Mouse (Mus musculus): ENCODE measurements around the gene Fsd2. TPM values are rescaled to one million over a fixed set of nuclear protein-coding genes. Genes with fewer than 3 reads are reported as not detected.

The Fsd2 gene
- polyA plus RNA-seq, 1 experiment from 2014 or later, result 0.59 TPM

DNA sequence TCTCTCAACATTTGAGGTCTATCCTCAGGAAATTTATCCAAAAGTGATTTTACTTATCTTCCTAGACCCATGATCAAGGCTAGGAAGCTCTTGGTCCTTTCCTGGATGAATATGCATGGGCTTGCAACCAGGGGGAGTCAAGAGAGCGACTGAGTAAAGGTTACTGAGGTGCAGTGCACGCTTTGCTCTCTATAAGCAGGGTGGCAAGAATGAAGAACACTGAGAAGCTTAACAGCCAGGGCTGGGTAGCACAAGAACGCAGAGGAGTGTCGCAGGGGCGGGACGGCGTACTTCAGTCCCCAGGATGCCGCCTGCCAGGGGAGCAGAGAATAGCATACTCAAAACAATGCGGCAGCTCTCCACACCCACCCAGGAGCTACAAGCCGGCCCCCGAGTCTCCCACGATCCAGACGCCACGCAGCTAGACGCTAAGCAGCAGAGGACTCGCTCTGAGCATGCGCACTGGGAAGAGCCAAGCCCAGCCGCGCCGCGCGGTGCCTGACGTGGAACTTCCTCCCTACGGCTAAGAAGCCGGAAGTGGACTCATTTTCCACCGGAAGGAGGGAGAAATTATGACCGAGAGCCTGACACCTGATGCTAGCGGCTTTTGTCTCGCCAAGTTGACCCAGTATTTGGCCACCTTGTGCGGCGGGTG, 43.6 kb downstream of the Fsd2 start:
- Histone ChIP-seq H3K4me1 (ENCODE audit: control insufficient read depth, low read depth, low read length) (peaks cover 14% of the 10 kb centered on the region), H3K4me3 (ENCODE audit: low read depth, low read length) (peak overlapping the region; percentile 76), H3K9me3 (replicated peaks; ENCODE audit: control insufficient read depth, low read length) (no peaks in the 10 kb centered on the region), H3K9ac (ENCODE audit: low read depth, low read length) (peak overlapping the region; percentile 83), H3K27ac (ENCODE audit: low read length) (peak overlapping the region; percentile 86), H3K4me2 (ENCODE audit: low read depth, low read length) (peak overlapping the region; percentile 93), H3K27me3 (ENCODE audit: control insufficient read depth, insufficient read depth, low read depth, low read length) (no peaks in the 10 kb centered on the region), H3K36me3 (ENCODE audit: control insufficient read depth, insufficient read depth) (peaks cover 3% of the 10 kb centered on the region; the same call in 1 of the 2 replicates)
- under 1% methylated on average over 31 of the region's 31 CpGs for WGBS (ENCODE audit: insufficient replicate concordance)
- ATAC-seq (ENCODE audit: low read depth), result peak; percentile 95

- Histone ChIP-seq H3K4me1 (ENCODE audit: control insufficient read depth, low read depth, low read length) (no peaks in the 10 kb centered on the region), H3K9ac (ENCODE audit: low read depth, low read length) (no peak overlapping the region), H3K4me3 (ENCODE audit: low read depth, low read length) (no peak overlapping the region), H3K4me2 (ENCODE audit: low read depth, low read length) (no peak overlapping the region), H3K9me3 (replicated peaks; ENCODE audit: control insufficient read depth, low read length) (no peaks in the 10 kb centered on the region), H3K27me3 (ENCODE audit: control insufficient read depth, insufficient read depth, low read depth, low read length) (no peaks in the 10 kb centered on the region; the same call in 1 of the 2 replicates), H3K36me3 (ENCODE audit: control insufficient read depth, insufficient read depth) (no peaks in the 10 kb centered on the region), H3K27ac (ENCODE audit: low read length) (no peak overlapping the region)
- 57% methylated on average over 6 of the region's 6 CpGs for WGBS (ENCODE audit: insufficient replicate concordance)
- no peak for ATAC-seq (ENCODE audit: low read depth)
Observed at GRCm38 (mm10) chr7:81516154-81517030, 50.4 kb downstream of the Fsd2 start.

- H3K4me1 ChIP-seq (ENCODE audit: control insufficient read depth, low read depth, low read length), result no peaks in the 10 kb centered on the region
- WGBS (ENCODE audit: insufficient replicate concordance), result 49% methylated on average over 13 of the region's 13 CpGs
- H3K36me3 ChIP-seq (ENCODE audit: control insufficient read depth, insufficient read depth), result no peaks in the 10 kb centered on the region
- no peaks in the 10 kb centered on the region for H3K9me3 ChIP-seq (replicated peaks; ENCODE audit: control insufficient read depth, low read length)
- no peak for ATAC-seq (ENCODE audit: low read depth)
- H3K4me2 ChIP-seq (ENCODE audit: low read depth, low read length), result no peak overlapping the region
- H3K9ac ChIP-seq (ENCODE audit: low read depth, low read length), result no peak overlapping the region
- H3K27ac ChIP-seq (ENCODE audit: low read length), result no peak overlapping the region
- H3K27me3 ChIP-seq (ENCODE audit: control insufficient read depth, insufficient read depth, low read depth, low read length), result no peaks in the 10 kb centered on the region; the same call in 1 of the 2 replicates
- H3K4me3 ChIP-seq (ENCODE audit: low read depth, low read length), result no peak overlapping the region
Observed at GRCm38 (mm10) chr7:81514906-81515590, 51.7 kb downstream of the Fsd2 start.

GRCm38 (mm10) chr7:81501050-81501449, 65.7 kb downstream of the Fsd2 start:
- no peak for ATAC-seq (ENCODE audit: low read depth)
- H3K27me3 ChIP-seq (ENCODE audit: control insufficient read depth, insufficient read depth, low read depth, low read length), result no peaks in the 10 kb centered on the region
- no peaks in the 10 kb centered on the region for H3K9me3 ChIP-seq (replicated peaks; ENCODE audit: control insufficient read depth, low read length)
- 51% methylated on average over 2 of the region's 2 CpGs for WGBS (ENCODE audit: insufficient replicate concordance)
- no peaks in the 10 kb centered on the region for H3K36me3 ChIP-seq (ENCODE audit: control insufficient read depth, insufficient read depth)
- H3K4me1 ChIP-seq (ENCODE audit: control insufficient read depth, low read depth, low read length), result no peaks in the 10 kb centered on the region
- no peak overlapping the region for H3K4me3 ChIP-seq (ENCODE audit: low read depth, low read length)
- no peak overlapping the region for H3K27ac ChIP-seq (ENCODE audit: low read length)
- no peak overlapping the region for H3K9ac ChIP-seq (ENCODE audit: low read depth, low read length)
- no peak overlapping the region for H3K4me2 ChIP-seq (ENCODE audit: low read depth, low read length)

DNA sequence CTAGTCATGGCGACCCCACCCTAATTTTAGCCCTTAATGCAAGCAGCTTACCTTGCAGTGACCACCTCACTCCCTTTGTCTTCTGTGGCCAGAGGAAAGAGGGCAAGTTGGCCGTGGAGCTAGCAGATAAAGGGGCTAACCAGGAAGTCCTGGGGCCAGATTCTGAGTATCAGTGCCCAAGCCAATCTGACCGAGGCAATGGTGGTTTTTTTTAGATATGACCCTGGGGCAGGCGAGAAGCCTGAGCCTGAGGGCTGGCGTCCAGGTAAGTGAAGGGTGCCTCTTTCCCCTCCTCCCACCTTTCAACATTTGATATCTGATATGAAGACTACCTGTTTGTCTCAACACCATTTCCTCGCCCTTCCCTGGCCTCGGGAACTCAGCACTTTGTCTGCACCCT, 68.6 kb downstream of the Fsd2 start, which contains the start of gene BC048679:
BC048679 (minus strand) TSS at position 101 of the 400 bp plus-strand sequence.
- Histone ChIP-seq H3K9ac (ENCODE audit: low read depth, low read length) (no peak within 1 kb of the TSS), H3K36me3 (ENCODE audit: control insufficient read depth, insufficient read depth) (no peaks in the 10 kb centered on the region), H3K4me1 (ENCODE audit: control insufficient read depth, low read depth, low read length) (no peaks in the 10 kb centered on the region), H3K27ac (ENCODE audit: low read length) (no peak within 1 kb of the TSS), H3K4me3 (ENCODE audit: low read depth, low read length) (no peak within 1 kb of the TSS), H3K4me2 (ENCODE audit: low read depth, low read length) (no peak within 1 kb of the TSS), H3K27me3 (ENCODE audit: control insufficient read depth, insufficient read depth, low read depth, low read length) (peaks cover 11% of the 10 kb centered on the region), H3K9me3 (replicated peaks; ENCODE audit: control insufficient read depth, low read length) (no peaks in the 10 kb centered on the region)
- 42% methylated on average over 7 of the region's 7 CpGs for WGBS (ENCODE audit: insufficient replicate concordance)
- no peak for ATAC-seq (ENCODE audit: low read depth)

DNA sequence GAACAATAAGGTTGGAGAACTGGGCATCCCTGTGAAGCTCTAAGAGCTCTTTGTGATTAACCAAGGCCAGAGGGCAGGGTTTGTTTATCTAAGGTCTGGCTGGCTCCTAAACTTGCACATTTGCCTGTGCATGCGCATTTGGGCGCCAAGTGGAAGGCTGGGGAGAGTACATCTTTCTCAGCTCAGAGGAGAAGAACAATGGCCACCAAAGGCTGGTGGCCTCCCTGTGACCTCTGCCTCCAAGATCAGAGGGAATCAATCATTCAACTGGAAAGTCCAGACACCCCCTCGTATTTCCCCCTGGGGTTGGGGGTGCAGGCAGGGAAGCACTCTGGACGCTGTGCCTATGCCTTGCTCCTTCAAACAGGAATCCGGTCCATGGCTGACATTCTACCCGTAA, 69.6 kb downstream of the Fsd2 start:
- no peak overlapping the region for H3K9ac ChIP-seq (ENCODE audit: low read depth, low read length)
- 42% methylated on average over 6 of the region's 6 CpGs for WGBS (ENCODE audit: insufficient replicate concordance)
- H3K36me3 ChIP-seq (ENCODE audit: control insufficient read depth, insufficient read depth), result no peaks in the 10 kb centered on the region

DNA sequence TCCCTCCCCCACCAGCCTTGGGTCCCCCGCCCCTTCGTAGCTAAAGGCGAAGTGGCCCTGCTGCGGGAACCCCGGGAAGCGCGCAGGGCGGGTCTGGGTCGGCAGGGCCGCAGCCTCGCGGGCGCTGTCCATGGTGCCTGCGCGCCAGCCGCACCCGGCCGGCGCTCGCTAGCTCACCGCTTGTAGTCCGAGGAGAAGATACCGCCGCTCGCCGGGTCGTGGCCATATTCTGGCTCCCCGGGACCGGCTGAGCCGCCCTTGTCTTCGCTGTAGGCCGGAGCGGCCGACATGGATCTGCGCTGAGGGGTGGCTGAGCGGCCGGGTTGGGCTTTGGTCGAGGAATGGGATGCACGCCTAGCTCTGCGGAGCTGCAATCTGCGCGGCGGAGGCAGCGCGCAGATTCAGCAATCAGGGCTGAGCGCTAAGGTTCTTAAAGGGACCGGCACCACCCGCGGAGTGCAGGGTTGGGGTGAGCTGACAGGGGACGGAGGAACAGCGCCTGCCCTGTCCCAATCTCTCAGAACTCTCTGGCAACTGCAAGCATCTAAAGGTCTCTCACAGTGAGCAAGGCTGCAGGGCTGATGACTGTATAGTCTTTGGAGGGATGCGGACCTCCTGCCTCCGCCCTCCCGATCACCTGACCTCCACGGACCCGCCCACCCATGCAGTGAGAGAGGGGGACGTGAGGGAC, 73.3 kb downstream of the Fsd2 start, which contains the start of gene Ap3b2:
Ap3b2 (minus strand) TSS at position 595 of the 691 bp plus-strand sequence.
- Histone ChIP-seq H3K36me3 (ENCODE audit: control insufficient read depth, insufficient read depth) (no peaks in the 10 kb centered on the region), H3K4me3 (ENCODE audit: low read depth, low read length) (peak within 1 kb of the TSS; percentile 47), H3K4me2 (ENCODE audit: low read depth, low read length) (peak within 1 kb of the TSS; percentile 59), H3K9me3 (replicated peaks; ENCODE audit: control insufficient read depth, low read length) (no peaks in the 10 kb centered on the region), H3K27ac (ENCODE audit: low read length) (no peak within 1 kb of the TSS), H3K4me1 (ENCODE audit: control insufficient read depth, low read depth, low read length) (no peaks in the 10 kb centered on the region), H3K27me3 (ENCODE audit: control insufficient read depth, insufficient read depth, low read depth, low read length) (peaks cover 19% of the 10 kb centered on the region), H3K9ac (ENCODE audit: low read depth, low read length) (no peak within 1 kb of the TSS)
- ATAC-seq (ENCODE audit: low read depth), result no peak
- WGBS (ENCODE audit: insufficient replicate concordance), result under 1% methylated on average over 49 of the region's 57 CpGs

More for the DNA sequence above, 69.6 kb downstream of the Fsd2 start:
- Histone ChIP-seq H3K27me3 (ENCODE audit: control insufficient read depth, insufficient read depth, low read depth, low read length) (peaks cover 19% of the 10 kb centered on the region), H3K4me1 (ENCODE audit: control insufficient read depth, low read depth, low read length) (no peaks in the 10 kb centered on the region), H3K4me3 (ENCODE audit: low read depth, low read length) (no peak overlapping the region), H3K9me3 (replicated peaks; ENCODE audit: control insufficient read depth, low read length) (no peaks in the 10 kb centered on the region), H3K27ac (ENCODE audit: low read length) (no peak overlapping the region), H3K4me2 (ENCODE audit: low read depth, low read length) (no peak overlapping the region)
- no peak for ATAC-seq (ENCODE audit: low read depth)

- Histone ChIP-seq H3K9ac (ENCODE audit: low read depth, low read length) (no peak overlapping the region), H3K27ac (ENCODE audit: low read length) (no peak overlapping the region), H3K27me3 (ENCODE audit: control insufficient read depth, insufficient read depth, low read depth, low read length) (peaks cover 19% of the 10 kb centered on the region), H3K4me2 (ENCODE audit: low read depth, low read length) (no peak overlapping the region), H3K9me3 (replicated peaks; ENCODE audit: control insufficient read depth, low read length) (no peaks in the 10 kb centered on the region), H3K4me3 (ENCODE audit: low read depth, low read length) (no peak overlapping the region), H3K4me1 (ENCODE audit: control insufficient read depth, low read depth, low read length) (no peaks in the 10 kb centered on the region), H3K36me3 (ENCODE audit: control insufficient read depth, insufficient read depth) (no peaks in the 10 kb centered on the region)
- 48% methylated on average over 9 of the region's 9 CpGs for WGBS (ENCODE audit: insufficient replicate concordance)
- ATAC-seq (ENCODE audit: low read depth), result no peak
Observed at GRCm38 (mm10) chr7:81492628-81493027, 74.1 kb downstream of the Fsd2 start.
